In the genomic region with DNA sequence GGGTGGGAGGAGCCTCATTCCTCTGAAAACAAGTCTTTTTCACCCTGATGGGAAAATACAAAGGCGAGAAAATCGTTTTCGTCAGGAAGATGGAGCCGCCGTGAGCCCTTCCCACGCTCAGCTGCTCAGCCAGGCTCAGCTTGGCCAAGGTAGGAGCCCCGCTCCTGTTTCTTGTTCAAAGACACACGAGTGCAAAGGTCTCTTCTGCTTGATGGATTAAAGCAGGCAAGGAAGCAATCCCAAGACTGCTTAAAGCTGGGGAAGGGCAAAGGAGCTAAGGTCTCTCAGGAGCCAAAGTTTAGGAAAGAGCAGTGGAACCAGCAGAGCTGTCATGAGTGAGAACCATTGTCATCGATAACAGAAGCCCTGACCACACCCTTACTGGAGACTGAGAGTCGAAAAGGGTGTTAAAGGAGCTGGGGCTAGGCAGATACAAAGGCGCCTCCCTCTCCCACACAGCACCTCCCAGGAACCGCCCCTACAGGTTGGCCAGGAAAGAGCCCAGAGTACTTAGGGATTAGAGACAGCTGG, we compare ENCODE assay signal across 12 mouse cellular contexts.
A peak's percentile ranks its signal among the peaks of the same experiment; 100 is the strongest.
DNase-seq lines count a peak whose midpoint lies in the region; ATAC-seq lines count a peak whose summit lies in the region.
"Had no signal": no experiment of that assay in that cellular context is flagged by ENCODE, and none has a peak within 500 bp of the region (broad histone marks: within the 10 kb centered on the region; RNA-seq: fewer than 3 reads in every experiment).

No protein-coding gene starts in this region.

- H3K27me3 ChIP-seq in hindbrain, embryonic 10.5 days (ENCODE audit: insufficient read depth, poor library complexity, severe bottlenecking), result 0 out of 2 replicates have a peak, but pooled peaks cover 4% of the 10 kb centered on the region
- 0 out of 2 replicates have a peak, but pooled peaks cover 4% of the 10 kb centered on the region for H3K27me3 ChIP-seq in hindbrain, embryonic 12.5 days
- no peaks in the 10 kb centered on the region for H3K27me3 ChIP-seq in intestine, embryonic 16.5 days (replicated peaks; ENCODE audit: control insufficient read depth, insufficient read depth, low read length)
- H3K27me3 ChIP-seq: limb, embryonic 13.5 days had no signal

- peaks cover 72% of the 10 kb centered on the region for H3K4me1 ChIP-seq in hindbrain, embryonic 10.5 days (replicated peaks)
- peaks cover 32% of the 10 kb centered on the region for H3K4me1 ChIP-seq in hindbrain, embryonic 12.5 days
- peaks cover 32% of the 10 kb centered on the region for H3K4me1 ChIP-seq in intestine, embryonic 16.5 days (ENCODE audit: control insufficient read depth, insufficient read depth, low read length)

- H3K27ac ChIP-seq in hindbrain, embryonic 10.5 days, result peak overlapping the region; percentile 54
- no peak overlapping the region for H3K27ac ChIP-seq in hindbrain, embryonic 12.5 days
- H3K27ac ChIP-seq in intestine, embryonic 16.5 days (ENCODE audit: low read length), result peak overlapping the region; percentile 77
- H3K27ac ChIP-seq: limb, embryonic 13.5 days had no signal

- DNase-seq in hindbrain, embryonic 10.5 days (ENCODE audit: low spot score), result no peak
- DNase-seq in R1 (ENCODE audit: low read depth, low spot score), result peak; percentile 95
- DNase-seq in lung, postnatal 36 days, result peak; percentile 50
- no peak for DNase-seq in urinary bladder, postnatal 25 days (ENCODE audit: low spot score)
- DNase-seq in gastrocnemius, postnatal 10 days, result no peak
- DNase-seq in gastrocnemius, adult 8-10 months (ENCODE audit: low spot score in 2 of 2), result no peak
- DNase-seq: cerebellum, postnatal 10 days; thymus, postnatal 25 days had no signal

- no peak for ATAC-seq in hindbrain, embryonic 12.5 days (ENCODE audit: low FRiP score)
- peak; percentile 90 for ATAC-seq in intestine, embryonic 16.5 days

- H3K4me3 ChIP-seq in hindbrain, embryonic 10.5 days, result 0 out of 2 replicates have a peak overlapping the region, but pooled peaks have one; percentile 1
- H3K4me3 ChIP-seq in hindbrain, embryonic 12.5 days, result no peak overlapping the region
- H3K4me3 ChIP-seq in intestine, embryonic 16.5 days (ENCODE audit: low read length), result no peak overlapping the region
- H3K4me3 ChIP-seq: limb, embryonic 13.5 days had no signal

- H3K9ac ChIP-seq in hindbrain, embryonic 12.5 days, result no peak overlapping the region
- H3K9ac ChIP-seq in intestine, embryonic 16.5 days (ENCODE audit: low read depth, low read length), result no peak overlapping the region
- H3K9ac ChIP-seq: limb, embryonic 13.5 days had no signal

- 26% methylated on average over 12 of the region's 12 CpGs for WGBS in hindbrain, embryonic 10.5 days
- 16% methylated on average over 12 of the region's 12 CpGs for WGBS in hindbrain, embryonic 12.5 days
- 12% methylated on average over 12 of the region's 12 CpGs for WGBS in intestine, embryonic 16.5 days

- H3K4me2 ChIP-seq in hindbrain, embryonic 12.5 days (replicated peaks), result no peak overlapping the region
- H3K4me2 ChIP-seq in intestine, embryonic 16.5 days (ENCODE audit: low read depth, low read length), result peak overlapping the region; percentile 33; the same call in 1 of the 2 replicates
- H3K4me2 ChIP-seq: limb, embryonic 13.5 days had no signal

- no peaks in the 10 kb centered on the region for H3K9me3 ChIP-seq in hindbrain, embryonic 10.5 days
- H3K9me3 ChIP-seq in hindbrain, embryonic 12.5 days (replicated peaks), result no peaks in the 10 kb centered on the region
- no peaks in the 10 kb centered on the region for H3K9me3 ChIP-seq in intestine, embryonic 16.5 days (ENCODE audit: control insufficient read depth, low read length)
- H3K9me3 ChIP-seq: limb, embryonic 13.5 days had no signal

- H3K36me3 ChIP-seq in hindbrain, embryonic 10.5 days, result no peaks in the 10 kb centered on the region
- no peaks in the 10 kb centered on the region for H3K36me3 ChIP-seq in hindbrain, embryonic 12.5 days
- no peaks in the 10 kb centered on the region for H3K36me3 ChIP-seq in intestine, embryonic 16.5 days (ENCODE audit: control insufficient read depth, insufficient read depth, low read length)
- H3K36me3 ChIP-seq: G1E; limb, embryonic 13.5 days had no signal

Comparison
In these comparisons a context has a peak if more than half of its experiments do, and no peak if none do; other contexts are left out.
1. DNase-seq: peak in R1 (single experiment) and lung, postnatal 36 days (single experiment); none in hindbrain, embryonic 10.5 days (single experiment), urinary bladder, postnatal 25 days (single experiment), gastrocnemius, postnatal 10 days (single experiment) and gastrocnemius, adult 8-10 months (0 of 2).